Mouse (Mus musculus): ENCODE results near the gene Hikeshi. TPM values are rescaled to one million over a fixed set of nuclear protein-coding genes. Genes with fewer than 3 reads are reported as not detected.
A peak's percentile ranks its signal among the peaks of the same experiment; 100 is the strongest.

Gene Hikeshi
- 100 to 1,000 TPM in 1 of 2 experiments, 10 to 100 TPM in 1; 97.7 to 106 TPM for total RNA-seq (2021)
- long read RNA-seq, experiment 1, transcript Hikeshi-209 (4 exons, 806 nt): minor isoform, 6 of 46 reads
- long read RNA-seq, experiment 1, transcript Hikeshi-206 (5 exons, 2,224 nt): major isoform, 34 of 46 reads
- long read RNA-seq, experiment 1, partial matches to known transcripts: 2 of 46 reads
- long read RNA-seq, experiment 1, other reads (novel, unspliced or antisense): 2 of 46 reads
- long read RNA-seq, experiment 2, transcript Hikeshi-206 (5 exons, 2,224 nt): major isoform, 38 of 49 reads
- long read RNA-seq, experiment 2, transcript Hikeshi-209 (4 exons, 806 nt): minor isoform, 6 of 49 reads
- long read RNA-seq, experiment 2, partial matches to known transcripts: 2 of 49 reads
- long read RNA-seq, experiment 2, other reads (novel, unspliced or antisense): 1 of 49 reads

DNA sequence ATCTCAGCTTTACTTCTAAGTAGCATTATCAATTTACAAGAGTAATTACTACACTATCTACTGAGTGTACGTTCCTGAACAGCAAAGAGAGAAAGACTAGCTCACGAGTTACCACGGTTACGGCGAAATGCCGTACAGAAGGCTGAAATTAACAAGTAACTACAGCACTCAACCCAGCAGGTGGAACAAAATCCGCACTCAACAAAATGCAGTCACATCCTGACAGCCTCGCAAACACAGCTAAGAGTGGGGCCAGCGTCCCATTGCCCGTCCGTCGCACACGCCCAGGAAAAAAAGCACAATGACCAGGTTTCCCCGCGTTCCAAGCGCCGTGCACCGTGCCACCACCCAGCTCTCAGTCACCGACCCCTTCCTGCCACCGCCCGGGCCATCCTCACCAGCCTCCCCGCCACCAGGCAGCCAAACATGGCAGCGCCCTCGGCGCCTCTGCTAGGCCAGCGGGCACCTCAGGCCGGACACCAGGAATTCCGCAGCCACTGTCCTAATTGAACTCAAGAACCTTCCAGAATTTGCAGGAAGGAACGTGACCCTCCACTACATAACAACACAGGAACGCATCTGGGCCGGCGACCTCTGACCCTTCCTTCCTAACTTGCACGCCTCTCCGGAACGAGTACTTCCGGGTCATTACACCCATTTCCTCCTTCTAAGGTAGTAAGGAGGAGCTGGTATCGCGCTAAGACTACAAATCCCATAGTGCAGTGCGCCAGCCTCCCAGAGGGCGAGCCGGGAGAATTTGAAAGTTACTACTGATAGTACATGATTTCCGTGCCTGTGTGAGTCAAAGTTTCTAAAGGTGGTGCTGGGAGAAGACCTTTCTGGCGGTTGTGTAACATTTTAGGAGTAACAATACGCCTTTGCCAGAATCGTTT, at the start of gene Hikeshi:
TSS of gene Hikeshi (minus strand) at position 634 of the 893 bp plus-strand sequence.
- peak; percentile 88 for DNase-seq

DNA sequence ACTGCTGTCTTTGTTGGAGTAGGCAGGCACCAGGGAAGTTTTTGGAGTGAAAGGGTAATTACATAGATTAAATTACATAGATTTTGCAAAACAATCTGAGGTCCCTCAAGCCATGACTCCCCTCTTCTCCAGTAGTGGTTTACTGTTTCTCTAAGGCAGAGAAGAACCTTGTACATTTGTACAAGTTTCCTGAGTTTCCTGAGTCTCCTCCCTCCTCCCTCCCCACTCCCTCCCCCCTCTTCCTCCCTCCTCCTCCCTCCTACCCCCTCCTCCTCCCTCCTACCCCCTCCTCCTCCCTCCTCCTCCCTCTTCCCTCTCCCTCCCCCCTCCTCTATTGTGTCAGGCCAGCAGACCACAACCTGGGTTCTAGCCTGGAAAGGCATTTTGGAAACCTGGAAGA, 43.4 kb upstream of the Hikeshi start:
- DNase-seq: no peak

DNA sequence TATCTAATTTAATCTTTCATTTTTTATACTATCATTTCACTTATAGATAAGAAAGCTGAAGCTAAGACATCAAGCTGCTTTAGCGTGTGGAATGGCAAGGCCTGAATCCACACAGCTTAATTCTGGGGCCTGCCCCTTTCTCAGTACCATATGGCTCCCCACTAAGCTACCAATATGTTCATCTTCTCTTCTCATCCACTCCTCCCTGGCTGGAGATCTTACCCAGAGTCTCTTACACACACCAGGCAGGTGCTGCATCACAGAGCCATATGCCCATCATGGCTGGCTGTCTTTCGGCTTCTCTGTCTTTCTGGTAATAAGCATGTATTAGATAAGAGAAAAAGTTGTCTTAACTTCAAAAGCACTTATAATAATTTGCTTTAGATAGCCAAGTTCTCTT, 42.4 kb upstream of the Hikeshi start:
- DNase-seq: no peak

DNA sequence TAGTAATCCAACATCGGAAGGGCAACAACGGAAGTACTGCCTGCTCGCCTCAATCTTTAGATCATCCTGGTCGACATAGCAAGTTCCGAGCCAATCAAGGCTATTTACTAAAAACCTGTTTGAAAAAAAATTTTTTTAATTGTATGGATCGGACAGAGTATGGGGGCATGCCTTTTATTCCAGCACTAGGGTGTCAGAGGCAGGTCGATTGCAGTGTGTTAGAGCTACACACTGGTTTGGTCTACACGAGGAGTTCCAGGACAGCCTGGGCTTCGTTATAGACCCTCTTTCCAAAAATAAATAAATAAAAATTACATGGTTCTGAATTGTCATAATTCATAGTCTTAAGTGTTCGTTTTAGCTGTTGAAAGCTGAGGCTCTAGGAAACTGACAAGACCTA, 40.6 kb upstream of the Hikeshi start:
- DNase-seq: no peak

DNA sequence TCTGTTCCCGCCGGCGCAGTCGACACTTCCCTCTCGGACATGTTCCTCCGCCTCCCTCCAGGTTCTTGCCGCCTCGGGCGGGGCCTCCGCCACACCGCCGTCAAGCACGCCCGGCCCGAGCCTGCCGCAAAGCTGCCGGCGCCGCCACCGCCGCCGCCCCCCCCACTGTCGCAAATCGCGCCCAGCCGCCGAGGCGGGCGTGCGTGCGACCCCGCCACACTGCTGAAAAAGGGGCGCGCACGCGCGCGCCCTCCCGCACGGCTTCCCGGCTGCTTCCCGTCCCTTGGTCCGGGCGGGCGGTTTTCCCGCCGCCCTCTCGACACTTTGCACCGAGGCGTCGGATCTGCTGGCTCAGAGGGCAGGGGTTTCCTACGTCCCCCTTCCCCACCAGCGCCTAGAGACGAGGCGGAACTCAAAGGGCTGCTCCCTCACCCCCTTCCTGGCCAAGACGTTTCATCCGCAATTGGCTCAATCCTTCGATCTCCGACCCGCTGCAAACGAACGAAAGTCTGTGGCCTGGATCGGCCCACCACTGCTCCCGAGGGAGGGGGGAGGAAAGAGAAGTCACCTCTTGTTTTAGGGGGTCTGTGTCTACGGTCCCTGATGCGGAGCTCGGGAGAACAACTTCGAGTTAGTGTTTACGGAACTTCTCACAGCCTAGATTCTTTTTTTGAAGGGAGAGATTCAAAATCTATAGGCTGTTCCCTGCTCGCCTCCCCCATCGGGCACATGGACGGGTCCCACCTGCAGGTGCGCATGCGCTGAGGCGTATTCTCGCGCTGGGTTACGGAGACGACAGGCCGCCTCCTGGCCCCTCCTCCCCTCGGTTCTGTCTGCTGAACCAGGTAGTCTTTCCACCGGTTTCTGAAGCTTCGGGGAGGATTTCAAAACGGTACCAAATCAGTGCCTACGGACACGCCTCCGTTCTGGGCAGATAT, 39.8 kb upstream of the Hikeshi start, which contains the start of gene Eed:
TSS of gene Eed (minus strand) at position 499 of the 938 bp plus-strand sequence.
- peak; percentile 95 for DNase-seq

DNA sequence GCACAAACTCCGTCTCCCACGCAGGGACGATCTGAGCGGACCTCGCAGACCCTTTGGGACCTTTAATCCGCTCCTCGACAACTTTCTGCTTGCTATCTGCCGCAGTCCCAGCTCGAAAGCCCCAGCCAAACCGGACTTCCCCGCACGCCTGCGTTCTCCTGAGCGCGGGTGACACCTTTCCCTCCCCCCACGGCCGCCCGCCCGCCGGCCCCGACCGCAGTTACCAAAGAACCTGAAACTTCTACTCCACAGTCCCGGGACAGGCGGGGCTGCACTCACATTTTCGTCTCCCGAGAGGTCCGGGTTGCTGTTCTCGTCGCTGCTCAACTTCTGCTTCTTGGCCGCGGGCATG, 39.1 kb upstream of the Hikeshi start:
- no peak for DNase-seq

DNA sequence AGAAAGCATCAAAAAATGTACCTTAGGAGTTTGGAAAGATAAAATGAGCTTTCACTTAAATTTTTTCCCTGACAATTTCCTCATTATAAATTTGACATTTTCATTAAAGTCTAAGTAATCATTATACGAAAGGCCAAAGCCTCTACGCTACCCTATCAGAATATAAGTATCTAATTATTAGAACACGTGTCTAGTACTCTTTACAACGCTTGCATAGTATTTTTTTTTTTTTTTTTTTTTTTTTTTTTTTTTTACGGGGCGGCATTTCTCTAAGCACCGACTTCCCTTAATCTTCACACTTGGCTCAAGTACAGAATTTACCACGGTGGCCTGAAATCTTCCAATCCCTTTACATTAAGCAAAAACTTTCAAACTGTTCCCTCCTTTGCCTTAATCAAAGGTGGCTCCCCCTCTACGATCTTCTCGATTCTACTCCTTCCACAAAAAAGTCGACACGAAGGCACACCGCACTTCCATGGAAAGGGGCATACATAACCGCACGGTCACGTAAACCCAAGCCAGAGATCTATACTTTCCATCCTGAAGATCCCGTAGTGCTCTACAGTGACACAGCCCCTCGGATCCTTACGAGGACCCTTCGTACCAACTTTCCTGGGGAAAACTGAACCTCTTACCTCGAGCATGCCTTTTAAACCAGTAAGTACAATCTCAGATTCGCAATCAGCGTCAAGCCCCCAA, 38.6 kb upstream of the Hikeshi start:
- DNase-seq: no peak

DNA sequence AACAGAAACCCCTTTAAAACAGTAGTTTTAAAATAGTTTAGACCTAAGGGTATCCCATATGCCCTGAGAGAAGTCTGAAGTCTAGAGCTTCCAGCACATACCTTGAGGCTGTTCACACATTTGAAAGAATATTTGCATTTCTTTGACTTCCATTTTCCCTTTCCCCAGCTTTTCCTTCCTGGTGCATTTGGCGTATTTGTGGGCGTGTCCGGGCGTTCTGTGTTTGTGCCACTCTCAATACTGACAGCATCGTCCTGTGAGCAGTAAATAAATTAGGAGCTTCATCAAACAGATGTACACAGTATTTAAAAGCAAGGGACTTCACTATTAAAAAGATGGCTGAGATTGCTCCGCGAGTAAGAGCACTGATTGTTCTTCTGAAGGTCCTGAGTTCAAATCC, 35.8 kb upstream of the Hikeshi start:
- no peak for DNase-seq

GRCm38 (mm10) chr7:89975571-89975970, 34.6 kb upstream of the Hikeshi start:
- DNase-seq: no peak

DNA sequence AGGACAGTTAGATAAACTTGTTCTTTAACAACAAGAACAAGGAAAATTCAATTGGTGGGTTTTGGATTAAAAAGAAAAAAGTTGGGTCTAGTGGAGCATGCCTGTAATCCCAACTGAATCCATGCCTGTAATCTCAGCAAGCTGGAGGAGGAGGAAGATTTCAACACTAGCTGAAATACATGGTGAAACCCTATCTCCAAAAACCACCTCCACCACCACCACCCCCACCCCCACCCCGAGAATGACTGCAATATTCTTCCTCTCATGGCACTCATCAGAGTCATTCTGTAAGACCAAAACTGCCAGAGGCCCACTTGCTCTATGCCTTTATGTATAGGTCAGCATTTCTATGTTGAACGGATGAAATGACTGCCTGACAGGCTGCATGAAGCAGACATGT, 26.2 kb upstream of the Hikeshi start:
- no peak for DNase-seq

- no peak for DNase-seq
Measured at GRCm38 (mm10) chr7:89966771-89967170, 25.8 kb upstream of the Hikeshi start.

DNA sequence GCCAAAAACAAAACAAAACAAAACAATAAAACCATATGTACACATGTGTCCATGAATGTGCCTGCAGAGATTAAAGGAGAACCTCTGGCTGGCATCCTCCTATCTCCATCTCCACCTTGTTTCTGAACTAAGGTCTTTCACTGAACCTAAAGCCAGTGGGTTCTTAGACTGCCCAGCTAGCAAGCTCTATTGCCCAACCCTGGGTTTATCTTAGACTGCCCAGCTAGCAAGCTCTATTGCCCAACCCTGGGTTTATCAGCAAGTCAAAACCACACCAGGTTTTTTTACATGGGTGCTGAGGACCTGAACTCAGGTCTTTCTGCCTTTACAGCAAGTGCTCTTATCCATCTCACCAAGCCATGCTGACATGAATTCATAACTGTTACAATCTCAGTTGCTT, 22.1 kb upstream of the Hikeshi start:
- DNase-seq: no peak

GRCm38 (mm10) chr7:89957300-89957699, 16.3 kb upstream of the Hikeshi start:
- no peak for DNase-seq

GRCm38 (mm10) chr7:89954261-89954660, 13.3 kb upstream of the Hikeshi start:
- no peak for DNase-seq

GRCm38 (mm10) chr7:89949403-89949802, 8.4 kb upstream of the Hikeshi start:
- DNase-seq: no peak

DNA sequence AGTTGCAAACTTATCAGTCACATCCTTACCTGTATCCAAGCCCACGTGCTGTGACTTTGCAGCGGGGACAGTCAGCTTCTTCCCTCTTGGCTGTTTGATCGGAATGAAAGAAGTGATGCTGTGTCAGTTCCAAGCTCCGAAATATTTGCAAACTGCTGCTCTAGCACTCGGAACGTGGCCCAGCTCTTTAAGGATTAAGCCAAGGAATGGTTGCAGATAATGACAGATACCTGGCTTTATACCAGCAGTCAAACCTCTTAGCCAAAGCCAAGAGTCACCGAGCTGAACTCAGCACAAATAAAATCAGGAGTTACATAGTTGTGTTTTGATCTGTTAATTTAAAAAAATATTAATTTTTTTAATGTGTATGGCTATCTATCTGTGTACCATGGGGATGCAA, 7.0 kb upstream of the Hikeshi start:
- DNase-seq: peak; percentile 27

DNA sequence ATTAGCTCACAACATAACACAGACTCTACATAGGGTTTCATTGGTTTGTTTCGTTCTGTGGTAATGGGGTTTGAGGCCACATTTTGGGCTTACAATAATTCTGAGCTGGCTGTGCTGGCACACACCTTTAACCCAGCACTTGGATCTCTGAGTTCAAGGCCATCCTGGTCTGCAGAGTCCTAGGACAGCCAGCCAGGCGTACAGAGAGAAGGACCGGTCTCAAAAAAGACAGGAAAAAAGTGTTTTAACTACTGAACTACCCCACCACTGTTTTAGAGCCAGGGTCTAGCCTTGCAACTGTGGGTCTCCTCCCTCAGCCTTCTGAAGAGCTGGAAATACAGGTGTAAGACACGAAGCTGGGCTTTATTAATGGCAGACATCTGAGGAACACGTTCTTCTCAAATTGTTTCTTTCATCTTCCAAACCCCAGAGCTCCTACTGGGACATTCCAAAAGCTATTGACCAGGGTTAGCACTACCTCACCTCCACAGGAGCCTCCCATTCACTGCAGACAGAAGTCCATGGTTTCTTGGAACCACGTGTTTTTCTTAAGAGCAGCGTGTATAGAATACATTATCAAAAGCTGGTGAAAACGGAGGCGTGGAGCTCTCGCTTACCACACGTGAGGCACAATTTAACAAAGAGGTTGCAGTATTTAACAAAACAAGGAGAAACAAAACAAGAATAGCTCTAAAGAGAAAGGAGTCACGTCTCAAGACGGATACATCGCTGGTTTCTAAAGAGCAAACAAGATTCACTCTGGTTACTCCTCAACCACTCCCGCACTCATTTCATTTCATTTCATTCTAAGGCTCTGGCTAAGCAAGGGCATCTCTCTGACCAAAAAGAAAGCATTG, 1.3 kb downstream of the Hikeshi start:
- no peak for DNase-seq

- no peak for DNase-seq
Measured at GRCm38 (mm10) chr7:89923441-89924180, 17.4 kb downstream of the Hikeshi start.

DNA sequence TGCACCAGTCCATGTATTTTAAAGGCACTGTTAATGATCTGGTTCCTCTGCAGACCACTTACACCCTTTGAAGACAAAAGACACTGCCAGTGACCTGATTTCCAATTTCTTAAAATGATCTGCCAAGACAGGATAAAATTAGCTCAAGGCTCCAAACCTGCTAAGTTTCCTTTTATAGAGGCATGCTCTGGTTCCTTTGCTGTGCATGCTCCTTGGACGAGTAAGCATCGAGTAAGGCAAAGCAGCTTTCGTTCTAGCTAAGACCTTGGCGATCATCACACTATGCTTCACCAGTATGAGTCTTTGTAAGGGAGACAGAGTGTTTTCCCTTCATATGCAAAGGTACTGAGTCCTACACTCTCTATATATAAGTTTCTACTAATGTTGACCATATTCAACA, 23.2 kb downstream of the Hikeshi start:
- no peak for DNase-seq

GRCm38 (mm10) chr7:89916711-89917110, 24.3 kb downstream of the Hikeshi start:
- no peak for DNase-seq
